ENCODE assay signal across 8 mouse cellular contexts in the genomic region with DNA sequence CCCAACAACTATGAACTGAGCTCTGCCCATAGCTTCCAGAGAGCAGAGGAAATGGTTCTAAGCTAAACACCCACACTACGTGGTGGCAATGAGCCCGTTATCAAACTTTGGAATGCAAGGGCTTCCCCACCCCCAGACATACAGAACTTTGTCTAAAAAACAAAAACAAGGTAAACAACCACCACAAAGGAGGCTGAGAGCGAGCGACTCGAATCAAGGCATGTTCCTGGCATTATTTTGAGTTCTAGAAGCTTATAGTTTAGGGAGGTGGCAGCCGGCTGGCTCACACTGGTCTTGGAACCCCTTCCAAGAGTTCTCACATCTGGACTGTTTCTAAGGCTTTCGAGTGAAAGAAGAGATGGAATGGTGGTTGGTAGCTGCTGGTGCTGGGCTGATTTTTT. TPM values are rescaled to one million over a fixed set of nuclear protein-coding genes. Genes with fewer than 3 reads are reported as not detected.
DNase-seq lines count a peak whose midpoint lies in the region; ATAC-seq and TF ChIP-seq lines count a peak whose summit lies in the region.

No protein-coding gene starts in this region.

- peaks cover 2% of the 10 kb centered on the region; the same call in 1 of the 2 replicates for H3K36me3 ChIP-seq in heart, embryonic 11.5 days (ENCODE audit: control insufficient read depth, insufficient read depth, low read length)
- no peaks in the 10 kb centered on the region for H3K36me3 ChIP-seq in macrophage (ENCODE audit: inconsistent target)

- no peak for ATAC-seq in heart, embryonic 11.5 days (replicated peaks; ENCODE audit: insufficient number of reproducible peaks, low FRiP score, low TSS enrichment)

- no peaks in the 10 kb centered on the region for H3K4me1 ChIP-seq in cerebellum, adult 2 months (ENCODE audit: control insufficient read depth, insufficient read depth, low read length)
- peaks cover 53% of the 10 kb centered on the region for H3K4me1 ChIP-seq in heart, embryonic 11.5 days (ENCODE audit: control insufficient read depth, insufficient read depth, low read length)

- peak overlapping the region; percentile 75 for H3K4me2 ChIP-seq in heart, embryonic 11.5 days

- H3K27me3 ChIP-seq in cerebellum, adult 2 months (ENCODE audit: control insufficient read depth, insufficient read depth, low read length), result peaks cover 8% of the 10 kb centered on the region; the same call in 1 of the 2 replicates
- no peaks in the 10 kb centered on the region for H3K27me3 ChIP-seq in heart, embryonic 11.5 days (ENCODE audit: control insufficient read depth, insufficient read depth, low read length)

- no peaks in the 10 kb centered on the region for H3K9me3 ChIP-seq in heart, embryonic 11.5 days (replicated peaks; ENCODE audit: control insufficient read depth, low read length)

- peak overlapping the region; percentile 85 for H3K9ac ChIP-seq in heart, embryonic 11.5 days (ENCODE audit: low read depth, low read length)

- no peak for TF ChIP-seq POLR2A in cerebellum, adult 2 months (IDR thresholded peaks at IDR 0.05; ENCODE audit: borderline replicate concordance, insufficient read depth, low read length)

- peaks cover 32% of the 10 kb centered on the region for H3K79me2 ChIP-seq in macrophage (ENCODE audit: inconsistent target)

- H3K27ac ChIP-seq in cerebellum, adult 2 months (ENCODE audit: insufficient read depth, low read length), result no peak overlapping the region; the same call in 1 of the 2 replicates
- H3K27ac ChIP-seq in heart, embryonic 11.5 days (ENCODE audit: low read depth, low read length), result peak overlapping the region; percentile 78
- H3K27ac ChIP-seq in macrophage, result peak overlapping the region; percentile 94

- 41% methylated on average over 7 of the region's 7 CpGs for whole genome bisulfite sequencing in cerebellum, adult 2 months
- 6% methylated on average over 7 of the region's 7 CpGs for WGBS in heart, embryonic 11.5 days (ENCODE audit: insufficient replicate concordance)
- 0% methylated on average over 7 of the region's 7 CpGs for WGBS in macrophage (ENCODE audit: missing documents)

- no peak for DNase-seq in cerebellum, adult 2 months
- DNase-seq in cerebellum, postnatal 36 days, result no peak
- peak; percentile 47 for DNase-seq in MN1 (ENCODE audit: low spot score)
- peak; percentile 58 for DNase-seq in kidney, postnatal 14 days
- DNase-seq in thymus, postnatal 4 days, result peak; percentile 50
- DNase-seq in right cerebral cortex, adult 2 months (ENCODE audit: low spot score in 2 of 2), result no peak

- H3K4me3 ChIP-seq in cerebellum, adult 2 months (replicated peaks; ENCODE audit: insufficient read depth, low read depth, low read length), result peak overlapping the region; percentile 23
- H3K4me3 ChIP-seq in heart, embryonic 11.5 days (ENCODE audit: low read depth, low read length), result peak overlapping the region; percentile 68
- peak overlapping the region; percentile 84 for H3K4me3 ChIP-seq in macrophage (ENCODE audit: inconsistent target)

- TF ChIP-seq CTCF in cerebellum, adult 2 months (IDR thresholded peaks at IDR 0.05; ENCODE audit: borderline replicate concordance, insufficient read depth, low read depth, low read length), result no peak

RNA-seq across cellular contexts. Expression of a gene that starts 2.7 kb away (rescaled TPM):
- polyA plus RNA-seq in cerebellum, adult 2 months (2012; rRNA removed), result 14.2 and 15.9 TPM in 2 replicates
- 8.0 and 9.6 TPM in 2 replicates for polyA plus RNA-seq in heart, embryonic 11.5 days (2014; fragmentation: Nextera tagmentation; extraction: Ambion mirVana)
- 100 to 1,000 TPM in 4 of 26 experiments, 10 to 100 TPM in 22; 11.4 to 143 (median 27.8) TPM for total RNA-seq in macrophage (2018; cell fraction: chromatin; rRNA removed)
- total RNA-seq in macrophage (2018; cell fraction: cytosol; rRNA removed), result 100 to 1,000 TPM in 21 of 26 experiments, 10 to 100 TPM in 5; 24.8 to 255 (median 150) TPM
- 100 to 1,000 TPM in 9 of 26 experiments, 10 to 100 TPM in 17; 28.0 to 273 (median 87.4) TPM for total RNA-seq in macrophage (2018; cell fraction: nucleus; rRNA removed)
- polyA plus RNA-seq in macrophage (2018), result 113 to 171 TPM (median 117 TPM) in 3 replicates

Comparison
In these comparisons a context has a peak if more than half of its experiments do, and no peak if none do; other contexts are left out.
1. DNase-seq: peak in MN1 (single experiment), kidney, postnatal 14 days (single experiment) and thymus, postnatal 4 days (single experiment); none in cerebellum, adult 2 months (0 of 2), cerebellum, postnatal 36 days (0 of 2) and right cerebral cortex, adult 2 months (0 of 2).
2. H3K4me3 ChIP-seq: peak in every context shown above with its lines; median percentile 84 in macrophage; 68 in heart, embryonic 11.5 days; 23 in cerebellum, adult 2 months.